Mouse (Mus musculus): ENCODE results near the gene Atg7. TPM values are rescaled to one million over a fixed set of nuclear protein-coding genes. Genes with fewer than 3 reads are reported as not detected.
"Not testable (repeated sequence)": the region's sequence is repeated elsewhere in the genome, so short reads cannot be mapped to it uniquely, and the experiment has no call there.

Atg7 gene
- total RNA-seq, 4 experiments from 2014 or later = 21.0 to 28.8 (median 28.3) TPM

DNA sequence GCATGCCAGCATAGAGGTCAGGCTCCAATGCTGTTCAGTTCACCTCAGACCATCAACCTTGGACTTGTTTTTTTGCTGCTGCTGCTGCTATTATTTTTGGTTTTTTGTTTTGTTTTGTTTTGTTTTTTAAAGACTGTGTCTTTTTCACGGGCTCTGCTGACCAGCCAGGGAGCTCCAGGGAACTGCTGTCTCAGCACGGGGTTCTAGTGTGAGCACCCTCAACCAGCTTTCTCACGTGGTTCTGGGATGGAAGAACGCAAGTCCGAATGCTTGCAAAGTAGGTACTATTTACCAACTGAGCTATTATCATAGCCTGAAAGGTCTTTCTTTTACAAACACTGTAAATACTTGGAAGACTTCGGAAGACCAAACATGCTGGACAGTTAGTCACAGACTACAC lies 233.6 kb downstream of the Atg7 start:
- DNase-seq (ENCODE audit: low spot score in 2 of 2) = no peak

GRCm38 (mm10) chr6:114878841-114879520 lies 236.1 kb downstream of the Atg7 start:
- no peak for DNase-seq (ENCODE audit: low spot score in 2 of 2)

DNA sequence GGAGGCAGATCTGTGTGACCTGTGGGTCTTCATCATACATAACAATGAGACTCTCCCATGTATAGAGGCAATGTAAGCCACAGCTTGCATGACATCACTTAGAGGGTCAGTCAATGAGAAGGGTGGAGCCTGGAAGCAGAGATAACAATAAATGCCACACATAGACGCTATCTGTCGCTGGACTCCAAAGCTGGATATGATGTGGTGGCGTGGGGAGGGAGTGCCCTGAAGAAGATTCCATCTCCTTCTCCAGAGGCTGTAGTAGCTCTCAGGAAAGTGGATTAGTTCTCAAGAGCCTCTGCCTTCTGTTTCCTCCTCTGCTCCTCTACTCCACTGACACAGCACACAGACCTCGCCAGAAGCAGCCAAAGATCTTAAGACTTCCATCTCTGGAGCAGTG lies 237.9 kb downstream of the Atg7 start:
- no peak for DNase-seq (ENCODE audit: low spot score in 2 of 2)

DNA sequence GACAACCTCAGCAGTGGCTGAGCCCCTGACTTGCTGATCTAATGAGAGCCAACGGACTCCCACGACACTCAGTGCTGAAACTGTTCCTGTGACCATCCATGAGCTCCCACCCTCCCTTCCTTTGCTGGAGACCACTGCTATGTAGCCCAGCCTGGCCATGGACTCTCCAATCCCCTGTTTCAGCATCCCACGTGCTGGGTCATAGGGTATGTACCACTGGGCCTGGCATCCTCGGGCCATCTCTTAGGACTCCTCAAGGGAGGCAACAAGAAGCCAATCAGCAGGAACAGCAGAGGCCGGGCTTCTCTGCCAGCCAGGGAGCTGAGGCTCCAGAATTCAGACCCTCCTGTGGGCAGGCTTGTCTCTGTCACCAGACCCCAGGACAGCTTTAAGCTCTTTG lies 239.3 kb downstream of the Atg7 start:
- DNase-seq (ENCODE audit: low spot score in 2 of 2) = no peak

DNA sequence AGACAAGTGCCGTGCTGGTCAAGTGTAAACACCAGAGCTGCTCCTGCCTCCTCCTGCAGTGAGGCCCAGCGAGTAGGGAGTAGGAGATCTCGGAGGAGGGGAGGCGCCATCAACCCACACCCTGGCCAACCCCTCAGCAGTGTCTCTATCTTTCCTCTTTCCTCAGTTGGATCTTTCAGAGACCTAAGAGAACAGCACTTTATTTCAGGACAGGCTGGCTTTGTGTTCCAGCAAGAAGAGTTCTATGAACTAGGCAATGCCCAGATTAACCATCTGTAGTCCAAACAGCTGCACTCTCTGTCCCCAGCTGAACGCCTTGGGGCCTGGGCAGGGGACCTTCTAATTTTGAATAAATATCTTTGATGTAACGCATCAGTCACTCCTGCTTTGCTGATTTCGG lies 239.8 kb downstream of the Atg7 start:
- DNase-seq (ENCODE audit: low spot score in 2 of 2) = no peak

- peak; percentile 81 to 87 for DNase-seq (ENCODE audit: low spot score in 2 of 2)
These were observed 240.4 kb downstream of the Atg7 start for GRCm38 (mm10) chr6:114883261-114883740.

GRCm38 (mm10) chr6:114885129-114885528 lies 242.2 kb downstream of the Atg7 start:
- DNase-seq (ENCODE audit: low spot score in 2 of 2) = no peak

DNA sequence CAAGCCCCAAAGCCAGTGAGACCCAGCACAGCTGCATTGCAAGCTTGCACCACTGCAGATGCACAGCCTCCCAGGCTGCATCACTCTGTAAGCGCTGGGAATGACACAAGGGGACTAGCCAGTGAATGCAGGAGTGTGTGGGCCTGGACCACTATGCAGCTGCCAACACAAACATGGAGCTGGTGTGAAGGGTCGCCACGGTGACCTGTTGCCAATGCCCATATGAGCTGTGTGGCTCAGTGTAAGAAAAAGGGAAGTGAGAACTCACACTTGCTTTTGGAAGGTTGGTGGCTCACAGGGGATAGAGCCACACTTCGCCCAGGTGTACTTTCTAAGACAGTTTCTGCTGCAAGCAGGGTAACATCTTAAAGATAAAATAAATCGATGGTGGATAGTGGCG lies 243.1 kb downstream of the Atg7 start:
- DNase-seq (ENCODE audit: low spot score in 2 of 2) = no peak

DNA sequence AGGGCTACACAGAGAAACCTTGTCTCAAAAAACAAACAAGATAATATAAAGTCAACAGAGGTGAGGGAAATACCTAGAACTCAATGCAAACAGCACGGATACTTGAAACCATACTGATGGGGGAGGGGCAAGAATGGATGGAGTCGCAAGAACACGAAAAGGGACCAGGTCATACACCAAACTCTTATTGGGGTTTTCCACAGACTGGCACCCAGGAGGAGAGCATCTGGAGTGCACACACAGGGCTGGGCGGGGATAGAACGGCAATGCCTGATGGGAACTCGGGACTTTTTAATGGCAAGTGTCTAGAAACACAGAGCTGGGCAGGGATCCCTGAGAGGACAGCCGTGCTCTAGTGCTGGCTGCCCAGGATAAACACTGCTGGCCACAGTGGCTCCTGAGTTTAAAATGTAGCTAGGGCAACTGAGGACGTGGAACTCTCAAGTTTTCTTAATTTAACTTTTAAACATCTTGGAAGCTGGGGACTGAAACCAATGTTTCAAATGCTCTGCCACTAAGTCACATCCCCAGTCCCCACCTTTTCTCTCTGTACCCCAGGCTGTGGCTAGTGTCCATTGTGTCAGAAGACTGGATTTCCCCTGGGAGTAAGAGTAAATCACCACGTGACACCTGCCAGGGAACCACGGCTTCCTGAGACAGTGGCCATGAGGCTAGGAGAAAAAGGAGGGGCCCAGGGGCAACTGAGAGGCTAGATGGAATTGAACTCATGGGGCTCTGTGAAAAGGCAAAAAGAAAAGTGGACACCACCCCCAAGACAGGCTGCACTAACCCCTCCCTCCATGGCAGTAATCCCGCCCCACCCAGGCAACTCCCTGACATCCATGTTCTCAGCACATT lies 243.8 kb downstream of the Atg7 start:
- DNase-seq (ENCODE audit: low spot score in 2 of 2) = no peak

GRCm38 (mm10) chr6:114888922-114889321 lies 246.0 kb downstream of the Atg7 start:
- peak; percentile 74 to 83 for DNase-seq (ENCODE audit: low spot score in 2 of 2)

DNA sequence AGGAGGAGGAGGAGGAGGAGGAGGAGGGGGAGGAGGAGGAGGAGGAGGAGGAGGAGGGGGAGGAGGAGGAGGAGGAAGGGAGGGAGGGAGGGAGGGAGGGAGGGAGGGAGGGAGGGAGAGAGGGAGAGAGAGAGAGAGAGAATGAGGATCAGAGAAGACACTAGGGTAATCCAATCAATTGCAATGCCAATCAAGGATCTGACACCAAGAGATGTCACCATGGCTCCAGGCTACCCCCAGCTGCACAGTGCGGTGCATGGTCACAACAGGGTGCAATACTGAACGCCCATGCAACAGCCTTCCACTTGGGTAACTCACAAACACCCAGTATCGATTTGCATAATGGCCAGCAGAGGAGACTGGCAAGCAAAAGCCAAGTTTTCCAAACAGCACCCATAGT lies 247.1 kb downstream of the Atg7 start:
- not testable (repeated sequence) for DNase-seq (ENCODE audit: low spot score in 2 of 2)

- DNase-seq (ENCODE audit: low spot score in 2 of 2) = peak; percentile 85 to 87
These were observed 247.7 kb downstream of the Atg7 start for GRCm38 (mm10) chr6:114890411-114891115.

GRCm38 (mm10) chr6:114891272-114891671 lies 248.4 kb downstream of the Atg7 start:
- DNase-seq (ENCODE audit: low spot score in 2 of 2) = no peak

DNA sequence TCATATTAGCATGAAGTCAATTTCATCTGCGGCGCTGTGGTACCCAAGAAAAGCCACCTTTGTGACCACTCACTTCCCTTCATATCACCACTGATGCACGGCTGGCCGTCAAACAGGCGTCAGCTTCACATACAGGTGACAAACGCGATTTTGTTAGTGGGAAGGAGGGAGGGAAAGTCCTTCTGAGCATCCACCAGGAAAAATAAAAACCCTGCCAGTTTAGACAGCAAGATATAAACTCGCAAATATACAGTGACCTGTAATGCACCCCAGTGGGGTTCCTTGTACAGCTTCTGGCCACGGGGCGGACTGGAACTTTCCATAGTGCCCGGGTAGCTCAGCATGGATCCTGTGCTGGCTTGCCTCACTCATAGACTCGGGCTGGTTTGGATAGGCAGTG lies 248.9 kb downstream of the Atg7 start:
- no peak for DNase-seq (ENCODE audit: low spot score in 2 of 2)

DNA sequence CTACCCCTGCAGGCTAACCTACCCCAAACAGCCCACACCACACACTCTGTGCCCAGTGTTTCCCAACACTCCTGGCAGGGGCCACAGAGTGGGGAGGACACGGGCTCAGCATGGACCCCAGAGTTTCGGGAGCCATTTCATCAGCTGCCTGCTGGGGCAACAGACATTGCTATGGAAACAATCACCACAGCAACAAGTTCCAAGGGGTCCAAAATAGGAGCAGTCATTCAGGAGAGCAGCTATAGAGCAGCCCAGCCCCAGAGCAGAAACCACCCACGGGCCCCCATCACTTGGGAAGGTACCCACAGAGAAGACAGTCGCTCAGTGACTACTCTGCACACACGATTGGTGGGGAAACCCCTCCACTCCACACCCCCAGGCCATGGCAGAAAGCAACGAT lies 249.5 kb downstream of the Atg7 start:
- DNase-seq (ENCODE audit: low spot score in 2 of 2) = peak; percentile 75 to 83

DNA sequence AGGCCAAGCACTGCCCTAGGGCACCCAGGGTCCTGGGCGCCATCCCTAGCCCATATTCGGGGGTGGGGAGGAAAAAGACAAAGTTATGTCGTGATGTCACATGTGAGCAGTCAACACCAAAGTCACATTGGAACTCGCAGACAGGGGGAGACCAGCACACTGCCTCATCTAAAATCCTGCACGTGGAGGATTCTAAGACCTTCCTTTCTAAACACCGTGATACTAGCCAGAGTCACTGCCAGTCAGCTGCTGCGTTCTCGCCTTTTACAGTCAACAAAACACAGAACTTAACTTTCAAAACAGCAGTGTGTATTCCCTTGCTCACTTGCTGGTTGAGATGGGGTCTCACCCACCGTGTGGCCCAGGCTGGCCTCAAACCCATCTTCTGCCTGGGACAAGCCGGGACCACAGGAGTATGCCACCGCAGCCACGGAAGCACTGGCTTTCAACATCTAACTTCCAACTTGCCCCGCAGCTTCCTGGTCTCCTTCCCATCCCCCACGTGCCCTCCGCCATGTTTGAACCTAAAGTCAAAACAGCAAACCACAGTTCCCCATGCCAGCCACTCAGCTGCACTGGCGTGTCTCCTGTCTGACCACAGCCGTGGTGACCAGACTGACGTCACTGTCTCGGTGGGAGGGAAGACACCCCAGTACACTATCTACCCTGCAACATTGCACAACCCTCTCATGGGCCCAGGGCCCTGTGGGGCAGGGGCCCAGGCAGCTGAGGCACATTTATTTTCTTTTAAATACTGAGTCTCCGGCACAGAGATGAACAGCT lies 250.7 kb downstream of the Atg7 start:
- peak in 1 of 2 experiments; percentile 49 for DNase-seq (ENCODE audit: low spot score in 2 of 2)

GRCm38 (mm10) chr6:114894548-114895106 lies 251.7 kb downstream of the Atg7 start:
- no peak for DNase-seq (ENCODE audit: low spot score in 2 of 2)

- DNase-seq (ENCODE audit: low spot score in 2 of 2) = no peak
These were observed 252.3 kb downstream of the Atg7 start for GRCm38 (mm10) chr6:114895191-114895590.

GRCm38 (mm10) chr6:114896281-114896680 lies 253.4 kb downstream of the Atg7 start:
- DNase-seq (ENCODE audit: low spot score in 2 of 2) = no peak

DNA sequence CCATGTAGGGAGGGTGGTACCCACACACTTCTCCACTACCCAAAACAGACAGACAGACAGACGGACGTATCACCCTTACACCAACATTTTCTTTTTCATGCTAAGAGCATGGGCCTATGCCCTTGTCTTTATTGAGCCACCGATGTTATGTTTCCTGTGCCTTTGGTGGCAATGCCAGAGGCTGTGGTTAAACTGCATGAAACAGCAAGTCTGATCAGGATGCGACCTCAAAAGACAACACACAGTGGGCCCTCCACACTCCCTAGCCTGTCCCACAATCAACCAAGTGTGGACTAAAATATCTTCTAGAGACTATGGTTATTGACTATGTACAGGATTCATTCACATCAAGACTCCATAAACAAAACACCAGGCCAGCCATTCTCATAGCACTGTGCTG lies 256.1 kb downstream of the Atg7 start:
- DNase-seq (ENCODE audit: low spot score in 2 of 2) = no peak

- DNase-seq (ENCODE audit: low spot score in 2 of 2) = no peak
These were observed 256.8 kb downstream of the Atg7 start for GRCm38 (mm10) chr6:114899652-114900051.

All from layer of hippocampus, adult 8-10 months (tissue).